Mouse (Mus musculus): ENCODE measurements around the gene Gm10959. TPM values are rescaled to one million over a fixed set of nuclear protein-coding genes. Genes with fewer than 3 reads are reported as not detected.

The Gm10959 gene
- polyA plus RNA-seq, 1 experiment from 2014 or later = not detected

GRCm38 (mm10) chr3:122887505-122888301, 31.5 kb downstream of the Gm10959 start:
- WGBS = 81% methylated on average over 4 of the region's 4 CpGs
- no peak overlapping the region for H3K4me2 ChIP-seq
- H3K27me3 ChIP-seq = no peaks in the 10 kb centered on the region
- H3K36me3 ChIP-seq = no peaks in the 10 kb centered on the region
- no peak overlapping the region for H3K27ac ChIP-seq
- ATAC-seq (replicated peaks; ENCODE audit: low FRiP score) = no peak
- no peaks in the 10 kb centered on the region for H3K9me3 ChIP-seq (replicated peaks)
- no peaks in the 10 kb centered on the region for H3K4me1 ChIP-seq
- H3K4me3 ChIP-seq (replicated peaks) = no peak overlapping the region
- H3K9ac ChIP-seq = no peak overlapping the region

GRCm38 (mm10) chr3:122878705-122879315, 40.4 kb downstream of the Gm10959 start:
- H3K4me2 ChIP-seq = no peak overlapping the region
- H3K9ac ChIP-seq = no peak overlapping the region
- ATAC-seq (replicated peaks; ENCODE audit: low FRiP score) = no peak
- H3K9me3 ChIP-seq (replicated peaks) = no peaks in the 10 kb centered on the region
- no peaks in the 10 kb centered on the region for H3K36me3 ChIP-seq
- H3K27ac ChIP-seq = no peak overlapping the region
- 88% methylated on average over 8 of the region's 8 CpGs for WGBS
- H3K27me3 ChIP-seq = no peaks in the 10 kb centered on the region
- H3K4me3 ChIP-seq (replicated peaks) = no peak overlapping the region
- no peaks in the 10 kb centered on the region for H3K4me1 ChIP-seq

- H3K27ac ChIP-seq = no peak overlapping the region
Measured at GRCm38 (mm10) chr3:122877543-122877942, 41.6 kb downstream of the Gm10959 start.

GRCm38 (mm10) chr3:122876870-122877269, 42.3 kb downstream of the Gm10959 start:
- Histone ChIP-seq H3K4me1 (no peaks in the 10 kb centered on the region), H3K27me3 (no peaks in the 10 kb centered on the region), H3K27ac (no peak overlapping the region), H3K9ac (no peak overlapping the region), H3K4me3 (replicated peaks) (no peak overlapping the region), H3K9me3 (replicated peaks) (no peaks in the 10 kb centered on the region), H3K4me2 (no peak overlapping the region), H3K36me3 (no peaks in the 10 kb centered on the region)
- no peak for ATAC-seq (replicated peaks; ENCODE audit: low FRiP score)
- 89% methylated on average over 2 of the region's 2 CpGs for WGBS

More at GRCm38 (mm10) chr3:122877543-122877942, 41.6 kb downstream of the Gm10959 start:
- no peak for ATAC-seq (replicated peaks; ENCODE audit: low FRiP score)
- Histone ChIP-seq H3K9me3 (replicated peaks) (no peaks in the 10 kb centered on the region), H3K4me2 (no peak overlapping the region), H3K4me3 (replicated peaks) (no peak overlapping the region), H3K4me1 (no peaks in the 10 kb centered on the region), H3K9ac (no peak overlapping the region), H3K36me3 (no peaks in the 10 kb centered on the region), H3K27me3 (no peaks in the 10 kb centered on the region)
- WGBS = 93% methylated on average over 3 of the region's 3 CpGs

GRCm38 (mm10) chr3:122871596-122871995, 47.6 kb downstream of the Gm10959 start:
- no peak overlapping the region for H3K27ac ChIP-seq
- H3K36me3 ChIP-seq = no peaks in the 10 kb centered on the region
- no peak overlapping the region for H3K4me3 ChIP-seq (replicated peaks)
- H3K4me1 ChIP-seq = no peaks in the 10 kb centered on the region
- 74% methylated on average over 1 of the region's 1 CpGs for WGBS
- no peak overlapping the region for H3K4me2 ChIP-seq
- H3K9me3 ChIP-seq (replicated peaks) = no peaks in the 10 kb centered on the region
- H3K9ac ChIP-seq = no peak overlapping the region
- H3K27me3 ChIP-seq = no peaks in the 10 kb centered on the region
- ATAC-seq (replicated peaks; ENCODE audit: low FRiP score) = no peak

- no peak overlapping the region for H3K4me3 ChIP-seq (replicated peaks)
- H3K4me1 ChIP-seq = no peaks in the 10 kb centered on the region
- 94% methylated on average over 1 of the region's 1 CpGs for WGBS
- no peaks in the 10 kb centered on the region for H3K9me3 ChIP-seq (replicated peaks)
- H3K9ac ChIP-seq = no peak overlapping the region
- H3K27me3 ChIP-seq = no peaks in the 10 kb centered on the region
- no peak overlapping the region for H3K4me2 ChIP-seq
- no peak for ATAC-seq (replicated peaks; ENCODE audit: low FRiP score)
- H3K27ac ChIP-seq = no peak overlapping the region
- no peaks in the 10 kb centered on the region for H3K36me3 ChIP-seq
Measured at GRCm38 (mm10) chr3:122868270-122868669, 50.9 kb downstream of the Gm10959 start.

GRCm38 (mm10) chr3:122865092-122865491, 54.1 kb downstream of the Gm10959 start:
- H3K4me3 ChIP-seq (replicated peaks) = no peak overlapping the region
- no peak overlapping the region for H3K27ac ChIP-seq
- H3K9ac ChIP-seq = no peak overlapping the region
- no peaks in the 10 kb centered on the region for H3K36me3 ChIP-seq
- H3K27me3 ChIP-seq = no peaks in the 10 kb centered on the region
- 80% methylated on average over 4 of the region's 4 CpGs for WGBS
- no peaks in the 10 kb centered on the region for H3K9me3 ChIP-seq (replicated peaks)
- H3K4me2 ChIP-seq = no peak overlapping the region
- H3K4me1 ChIP-seq = no peaks in the 10 kb centered on the region
- no peak for ATAC-seq (replicated peaks; ENCODE audit: low FRiP score)

Other genes with a start within 250 kb of the Gm10959 start
- 3.9 and 5.4 TPM in 2 replicates for gene Pde5a, start 190.4 kb downstream of the Gm10959 start, polyA plus RNA-seq (2015; fragmentation: Nextera tagmentation; extraction: Ambion mirVana)
- gene Fabp2, start 24.3 kb downstream of the Gm10959 start, polyA plus RNA-seq (2015; fragmentation: Nextera tagmentation; extraction: Ambion mirVana) = 0.16 and 0.17 TPM in 2 replicates
- gene 1810037I17Rik, start 4.8 kb upstream of the Gm10959 start, polyA plus RNA-seq (2015; fragmentation: Nextera tagmentation; extraction: Ambion mirVana) = 102 and 111 TPM in 2 replicates
- gene Usp53, start 65.2 kb upstream of the Gm10959 start, polyA plus RNA-seq (2015; fragmentation: Nextera tagmentation; extraction: Ambion mirVana) = 10.7 and 10.8 TPM in 2 replicates
- gene Myoz2, start 115.7 kb upstream of the Gm10959 start, polyA plus RNA-seq (2015; fragmentation: Nextera tagmentation; extraction: Ambion mirVana) = 2.2 and 6.7 TPM in 2 replicates